Mouse (Mus musculus): Measurements from ENCODE around the gene Sae1.

DNA sequence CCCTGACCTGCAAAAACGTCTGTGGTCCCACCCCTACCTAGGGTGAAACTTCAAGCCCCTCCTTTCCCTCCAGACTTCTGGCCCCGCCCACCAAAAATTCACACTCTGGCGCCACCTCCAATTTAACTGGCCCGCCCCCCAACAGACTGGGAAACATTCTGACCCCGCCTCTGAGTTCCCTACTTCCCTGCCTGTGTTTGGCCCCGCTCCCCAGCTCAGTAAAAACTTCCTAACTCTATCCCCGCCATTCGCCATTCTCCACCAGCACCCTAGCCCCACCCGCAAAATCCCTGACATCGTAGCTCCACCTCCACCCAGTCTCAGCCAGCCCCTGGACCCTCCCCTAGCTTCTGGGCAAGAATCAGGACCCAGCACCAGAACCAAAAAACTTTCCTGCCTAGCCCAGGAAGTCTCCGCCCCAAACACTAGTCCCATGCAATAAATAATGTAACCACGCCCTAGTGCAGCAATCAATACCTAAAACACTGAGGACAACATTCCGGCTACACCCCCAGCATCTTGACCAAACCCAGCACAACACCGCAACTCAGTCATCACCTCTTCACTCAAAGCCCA is 102.1 kb downstream of the Sae1 start:
- TF ChIP-seq POLR2A (IDR thresholded peaks at IDR 0.05; ENCODE audit: insufficient read depth, low read length), result no peak
- TF ChIP-seq CTCF (IDR thresholded peaks at IDR 0.05; ENCODE audit: low read depth, low read length), result no peak

All from ES-Bruce4 (cell line).